Mouse (Mus musculus): Measurements from ENCODE around the gene Hsd11b1.

DNA sequence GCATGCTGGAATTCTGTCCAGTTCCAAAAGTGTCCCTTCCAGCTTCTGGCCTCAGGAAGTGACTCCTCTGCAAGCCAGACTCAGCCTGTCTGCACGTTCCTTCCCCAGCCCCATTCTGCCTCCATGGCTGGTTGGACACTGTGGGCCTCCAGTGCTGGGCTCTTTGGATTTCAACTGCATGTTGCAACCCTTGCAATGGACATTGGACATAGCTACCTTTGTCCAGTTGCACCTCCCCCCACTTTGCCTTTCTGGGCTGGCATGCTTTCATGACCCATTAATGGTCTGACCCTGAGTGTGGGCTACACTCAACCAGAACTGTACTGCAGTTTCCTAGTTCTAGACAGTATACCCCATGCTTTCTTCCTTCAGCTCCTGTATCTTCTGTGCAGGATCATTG is 47.7 kb upstream of the Hsd11b1 start:
- TF ChIP-seq POLR2A (IDR thresholded peaks at IDR 0.05; ENCODE audit: extremely low read depth, insufficient read depth, low read length), result 0 out of 2 replicates have a peak, but pooled peaks have one; percentile 19
- TF ChIP-seq CTCF (IDR thresholded peaks at IDR 0.05; ENCODE audit: low read depth, low read length), result no peak

All from liver, adult 2 months (tissue).